Mouse (Mus musculus) ovary, postnatal 14 days (tissue): ENCODE data around the gene Skint6.
"Not testable (repeated sequence)": the region's sequence is repeated elsewhere in the genome, so short reads cannot be mapped to it uniquely, and the experiment has no call there.

Experiments used
- DNase-seq: peaks from one replicate; pipeline ENCODE4 v3.0.0; 2022; ENCODE audit warnings: low spot score

Skint6 gene

DNA sequence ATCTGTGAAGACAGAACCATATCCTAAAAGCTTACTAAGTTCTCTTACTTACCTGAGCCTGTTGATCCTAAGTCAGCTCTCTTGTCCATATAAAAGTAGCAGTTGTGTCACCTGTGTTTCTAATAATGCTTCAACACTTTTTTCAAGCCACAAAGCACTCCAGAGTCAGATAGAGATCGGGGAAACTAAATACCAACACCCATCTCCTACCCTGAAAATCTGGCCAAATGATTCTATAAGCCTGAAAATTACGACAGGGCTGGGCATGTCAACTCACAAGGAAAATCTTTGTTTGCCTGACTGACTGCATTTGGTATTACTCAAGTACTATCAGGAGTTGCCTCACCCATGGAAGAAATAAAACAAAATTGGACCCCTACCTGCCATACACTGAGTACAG, at the start of gene Skint6:
Gene Skint6 (minus strand): TSS at position 101 of the 400 bp plus-strand sequence.
- DNase-seq: no peak

- DNase-seq: no peak
These were observed 34.1 kb upstream of the Skint6 start for GRCm38 (mm10) chr4:113320911-113321310.

DNA sequence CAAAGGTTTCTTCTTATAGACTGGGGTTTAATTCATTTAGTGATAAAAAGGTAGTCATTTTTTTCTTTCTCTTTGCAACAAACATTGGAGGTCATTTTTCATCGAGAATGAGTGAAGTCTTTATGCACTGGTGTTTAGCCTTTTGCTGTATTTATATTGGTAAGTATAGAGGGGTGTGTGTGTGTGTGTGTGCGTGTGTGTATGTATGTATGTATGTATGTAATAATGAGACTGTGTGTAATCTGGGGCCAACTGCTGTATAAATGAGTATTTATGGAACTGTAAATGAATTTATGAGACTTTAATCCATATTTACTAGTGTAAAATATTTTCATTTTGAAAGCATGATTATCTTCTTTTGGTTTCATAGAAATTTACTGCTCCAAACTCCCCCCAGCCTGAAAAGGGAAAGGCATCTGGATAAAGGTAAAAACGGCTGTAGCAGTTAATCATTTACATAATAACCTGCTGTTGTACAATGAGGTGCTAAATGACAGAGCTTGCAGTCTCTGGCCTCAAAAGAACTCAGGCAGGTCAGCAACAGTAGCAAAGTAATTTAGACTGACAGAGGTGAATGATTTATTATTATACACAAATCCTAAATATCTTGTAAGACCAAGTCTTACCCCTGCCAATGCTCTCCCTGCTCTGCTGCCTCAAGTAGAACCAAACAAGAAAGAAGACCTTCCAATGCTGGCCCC, 15.2 kb upstream of the Skint6 start:
- DNase-seq: no peak

GRCm38 (mm10) chr4:113263363-113264060, 23.3 kb downstream of the Skint6 start:
- DNase-seq: no peak

DNA sequence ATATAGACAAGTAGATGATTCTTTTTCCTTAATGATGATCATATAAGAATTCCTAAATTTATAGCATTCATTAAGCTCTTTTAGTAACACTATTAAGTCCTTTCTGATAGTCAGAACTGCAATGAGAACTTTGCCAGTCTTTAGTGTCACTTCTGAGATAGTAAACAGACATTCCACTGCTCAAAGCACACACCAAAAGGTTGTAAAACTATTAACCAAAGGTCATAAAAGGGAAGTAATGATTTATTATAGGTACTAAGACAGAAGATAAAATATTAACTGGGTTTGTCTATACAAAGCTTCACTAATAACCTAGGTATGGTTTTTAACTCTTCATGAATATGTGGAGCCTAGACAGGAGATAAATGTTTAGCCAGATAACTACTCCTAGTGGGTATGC, 41.0 kb downstream of the Skint6 start:
- no peak for DNase-seq

DNA sequence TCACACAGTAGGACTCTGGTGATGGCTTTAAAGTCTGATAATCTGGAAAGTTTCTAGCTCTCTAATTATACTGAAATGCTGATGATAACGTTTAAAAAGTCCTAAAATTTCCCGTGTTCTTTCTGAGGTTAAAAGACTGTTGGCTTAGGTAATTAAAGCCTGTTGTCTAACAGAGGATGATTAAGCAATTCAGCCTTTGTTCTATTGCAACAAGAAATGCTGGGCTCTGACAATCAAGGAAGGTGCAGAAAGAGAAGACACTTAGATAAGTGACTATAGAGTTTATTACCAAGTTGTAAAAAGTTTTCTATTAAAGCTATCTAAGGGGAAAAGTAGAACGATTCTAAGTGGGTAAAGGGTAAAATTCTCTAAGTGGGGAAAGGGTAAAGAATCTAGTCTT, 219.2 kb downstream of the Skint6 start:
- DNase-seq: no peak

DNA sequence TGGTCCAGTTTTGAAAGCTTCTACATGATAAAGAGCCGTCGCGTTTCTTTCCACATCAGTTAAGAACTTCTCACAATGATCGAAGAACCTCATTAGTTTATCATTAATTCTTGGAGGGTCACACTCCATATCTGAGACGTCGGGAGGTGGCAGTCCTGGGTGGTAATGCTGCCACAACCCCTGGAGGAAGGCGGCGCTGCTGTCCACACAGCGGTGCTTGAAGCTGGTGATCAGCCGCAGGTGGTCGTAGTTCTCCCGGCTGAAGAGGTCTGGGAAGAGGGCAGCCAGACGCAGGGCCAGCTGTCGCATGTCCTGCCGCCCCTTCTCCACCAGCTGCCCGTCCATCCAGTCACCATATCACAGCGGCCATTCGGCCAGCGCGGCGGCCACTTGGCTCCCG, 307.6 kb downstream of the Skint6 start:
- not testable (repeated sequence) for DNase-seq

DNA sequence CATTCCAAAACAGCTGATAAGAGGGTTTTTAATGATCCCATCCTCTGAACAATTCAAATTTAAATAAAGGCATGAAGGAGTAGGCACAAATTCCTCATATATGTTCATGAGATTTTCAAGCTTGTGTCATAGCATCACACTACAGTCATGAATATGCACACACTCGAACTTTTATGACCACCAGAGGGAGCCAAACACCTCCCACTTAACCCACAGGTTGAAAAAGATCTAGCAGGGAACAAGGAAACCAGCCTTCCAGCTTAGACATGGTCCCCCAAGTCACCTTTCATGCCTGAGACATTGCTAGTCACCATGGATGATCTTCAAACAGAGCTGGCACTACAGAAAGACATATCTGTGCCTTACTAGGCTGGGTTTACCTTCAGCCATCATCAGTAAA, 496.1 kb downstream of the Skint6 start:
- no peak for DNase-seq

DNA sequence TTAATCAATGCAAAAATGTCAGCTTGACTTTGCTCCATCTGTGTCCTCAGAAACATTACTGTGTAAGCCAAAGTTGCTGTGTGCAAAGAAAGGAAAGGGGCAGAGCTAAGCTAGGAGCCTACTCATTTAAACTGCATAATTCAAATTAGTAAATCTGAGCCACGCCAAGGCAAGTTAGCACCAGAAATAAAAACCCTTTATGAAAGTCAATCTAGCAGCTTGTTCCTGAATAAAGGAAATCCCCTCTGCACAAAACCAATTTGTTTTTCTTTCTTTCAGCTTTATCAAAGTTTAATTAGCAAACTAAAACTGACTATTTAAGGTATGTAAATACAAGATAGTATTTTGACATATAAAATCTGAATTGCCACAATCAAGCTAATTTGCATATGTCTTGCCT, 512.0 kb downstream of the Skint6 start, which contains the start of gene Skint10:
Gene Skint10 (minus strand): TSS at position 101 of the 400 bp plus-strand sequence.
- no peak for DNase-seq
